Mouse (Mus musculus): ENCODE results near the gene Hacl1.

Hacl1 gene

DNA sequence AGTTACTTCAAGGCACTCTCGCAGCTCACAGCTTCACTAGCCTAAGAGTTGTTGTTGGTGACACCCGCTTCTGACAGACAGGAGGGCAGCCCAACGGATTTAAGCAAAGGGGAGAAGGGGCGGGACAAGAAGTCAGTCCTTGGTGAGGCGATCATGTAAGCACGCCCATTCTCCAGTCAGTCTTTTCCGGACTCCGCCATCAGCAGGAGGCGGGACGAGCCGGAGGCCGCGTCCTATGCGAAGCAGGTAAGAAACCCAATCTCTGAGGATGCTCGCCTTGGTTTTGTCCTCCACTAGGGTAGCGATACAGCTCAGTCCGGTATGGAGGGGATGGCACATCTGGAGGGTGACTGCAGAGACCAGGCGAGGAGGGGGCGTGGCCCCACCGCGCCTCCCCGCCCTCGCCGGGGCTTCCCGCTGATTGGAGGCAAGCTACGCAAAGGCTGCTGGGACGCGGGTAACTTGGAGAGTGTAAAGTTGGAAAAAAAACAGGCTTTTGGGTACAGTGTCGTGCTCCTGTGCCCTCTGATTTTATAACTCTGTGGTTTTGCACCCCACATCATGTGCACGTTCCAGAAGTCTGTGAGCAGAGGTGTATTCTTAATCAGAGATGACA is at the start of gene Hacl1, which contains the start of gene Btd:
Hacl1 (minus strand) TSS at position 397 of the 616 bp plus-strand sequence.
Btd (plus strand) TSS at position 139 of the 616 bp plus-strand sequence.
- peak; percentile 87 for DNase-seq

DNA sequence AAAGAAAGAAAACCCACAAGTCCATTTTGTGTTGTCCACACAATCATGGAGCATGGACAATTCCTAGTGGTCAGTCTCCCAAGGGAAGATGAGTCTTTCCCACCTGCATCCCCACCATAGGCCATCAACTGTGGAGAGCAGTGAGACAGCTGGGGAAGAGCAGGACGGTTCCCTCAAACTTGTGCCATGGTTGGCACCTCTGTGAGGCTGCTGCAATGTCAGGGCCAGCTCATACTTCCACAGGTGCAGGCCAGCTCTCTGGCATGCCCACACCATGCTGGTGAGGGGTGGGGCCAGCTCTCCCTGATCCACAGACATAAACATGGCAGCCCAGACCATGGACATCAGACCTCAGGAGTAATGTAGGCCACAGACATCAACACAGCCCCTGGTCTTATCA is 45.1 kb upstream of the Hacl1 start:
- DNase-seq: no peak

DNA sequence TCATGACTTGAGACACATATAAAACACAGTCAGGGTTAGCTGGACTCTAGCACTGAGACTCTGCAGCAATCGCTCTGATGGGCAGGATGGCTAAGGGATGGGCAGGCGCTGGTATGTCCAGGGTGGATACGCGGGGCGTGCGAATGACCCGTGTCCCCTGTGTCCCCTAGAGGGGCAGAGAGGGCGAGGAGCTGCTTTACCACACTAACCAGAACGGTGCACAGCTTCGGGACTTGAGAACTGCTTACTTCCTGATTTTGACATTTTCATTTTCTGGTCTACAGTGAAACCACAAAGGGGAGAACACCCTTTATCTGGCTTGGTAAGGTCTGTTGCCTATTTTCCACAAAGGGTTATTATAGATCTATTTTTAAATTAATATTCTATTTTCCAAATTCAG is 44.6 kb upstream of the Hacl1 start:
- DNase-seq: no peak

DNA sequence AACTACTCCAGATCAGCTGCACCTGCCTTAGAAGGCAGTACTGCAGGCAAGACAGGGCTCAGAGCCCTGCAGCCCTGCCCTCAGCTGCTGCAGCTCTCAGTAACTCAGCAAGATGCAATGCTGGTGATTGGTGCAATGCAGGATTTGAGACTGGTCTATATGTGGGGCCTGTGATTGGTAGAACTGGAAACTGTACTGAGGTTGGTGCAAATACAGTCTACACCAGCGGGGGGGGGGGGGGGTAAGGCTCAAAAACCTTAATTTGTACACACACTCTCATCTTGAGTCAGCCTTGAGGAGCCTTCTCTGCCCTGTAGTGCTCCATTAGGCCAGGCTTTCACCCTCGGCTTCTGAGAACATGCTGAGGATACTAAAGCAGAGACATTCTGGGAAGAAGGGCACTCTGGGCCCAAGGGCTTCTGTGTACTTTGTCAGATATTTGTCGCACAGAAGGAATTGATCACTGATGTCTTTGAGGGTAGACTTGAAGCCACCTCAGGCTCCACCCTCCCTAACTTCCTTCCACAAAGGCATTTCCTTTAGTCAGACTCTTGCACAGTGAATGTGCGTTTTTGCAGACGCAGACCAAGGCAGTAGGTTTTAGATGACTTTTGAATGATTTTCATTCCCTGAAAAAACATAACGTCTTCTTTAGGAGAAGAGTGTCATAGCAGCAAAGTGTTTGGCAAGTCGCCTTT is 43.4 kb upstream of the Hacl1 start:
- no peak for DNase-seq

DNA sequence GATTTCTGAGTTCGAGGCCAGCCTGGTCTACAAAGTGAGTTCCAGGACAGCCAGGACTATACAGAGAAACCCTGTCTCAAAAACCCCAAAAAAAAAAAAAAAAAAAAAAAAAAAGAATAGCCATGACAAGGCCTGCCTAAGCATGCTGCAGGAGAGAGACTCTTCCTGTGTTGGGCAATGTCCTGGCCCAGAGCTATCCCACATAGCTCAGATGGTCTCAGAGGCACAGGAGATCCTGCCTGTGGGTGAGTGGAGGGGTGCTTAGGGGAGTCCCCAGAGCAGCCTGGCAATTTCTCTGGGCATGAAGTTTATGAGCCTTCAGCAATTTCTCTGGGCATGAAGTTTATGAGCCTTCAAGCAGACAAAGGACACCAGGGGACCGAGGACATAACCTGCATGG is 42.5 kb upstream of the Hacl1 start:
- DNase-seq: no peak

DNA sequence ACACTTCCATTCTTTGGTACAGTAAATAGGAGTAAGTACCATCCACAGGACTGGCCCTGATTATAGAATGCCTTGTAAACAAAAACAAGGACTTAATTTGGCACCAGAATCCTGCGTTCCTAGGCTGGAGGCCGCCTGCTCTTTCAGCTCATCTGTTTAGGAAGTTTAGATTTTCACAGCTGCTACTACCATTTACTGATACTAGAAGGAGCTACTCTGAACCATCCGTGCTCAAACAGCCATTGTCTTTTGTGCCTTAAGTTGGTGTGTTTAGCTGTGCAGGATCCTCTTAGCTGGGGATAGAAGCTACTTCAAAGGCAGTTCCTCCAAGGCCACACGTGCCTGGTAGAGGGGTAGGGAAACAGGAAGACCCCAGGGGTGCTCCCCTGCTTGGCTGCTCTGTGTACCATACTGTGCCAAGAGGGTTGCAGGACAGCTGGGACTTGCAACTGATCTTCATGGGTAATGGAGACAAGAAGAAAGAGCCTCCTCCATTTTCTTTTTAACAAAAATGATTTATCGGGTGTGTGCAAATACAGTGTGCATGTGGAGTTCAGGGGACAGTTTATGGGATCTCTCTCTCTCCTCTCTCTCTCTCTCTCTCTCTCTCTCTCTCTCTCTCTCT is 41.0 kb upstream of the Hacl1 start:
- no peak for DNase-seq

DNA sequence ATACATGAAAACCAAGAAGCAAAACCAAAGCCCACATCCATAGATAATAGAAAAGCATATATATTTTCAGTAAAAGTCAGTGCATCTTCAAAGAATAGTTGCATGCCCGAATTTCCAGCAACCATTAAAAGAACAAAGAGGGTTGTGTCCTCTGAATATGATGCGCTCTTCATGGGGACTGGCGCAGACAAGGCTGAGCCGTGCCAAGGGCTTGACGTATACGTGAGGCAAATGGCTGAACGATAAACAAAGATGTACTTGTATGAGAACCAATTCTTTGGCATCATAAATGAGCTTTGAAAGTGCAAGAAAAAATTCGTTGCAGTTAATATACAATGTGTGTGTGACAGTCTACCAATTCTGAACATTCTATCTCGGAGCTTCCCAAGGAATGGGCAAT is 40.2 kb upstream of the Hacl1 start:
- DNase-seq: no peak

DNA sequence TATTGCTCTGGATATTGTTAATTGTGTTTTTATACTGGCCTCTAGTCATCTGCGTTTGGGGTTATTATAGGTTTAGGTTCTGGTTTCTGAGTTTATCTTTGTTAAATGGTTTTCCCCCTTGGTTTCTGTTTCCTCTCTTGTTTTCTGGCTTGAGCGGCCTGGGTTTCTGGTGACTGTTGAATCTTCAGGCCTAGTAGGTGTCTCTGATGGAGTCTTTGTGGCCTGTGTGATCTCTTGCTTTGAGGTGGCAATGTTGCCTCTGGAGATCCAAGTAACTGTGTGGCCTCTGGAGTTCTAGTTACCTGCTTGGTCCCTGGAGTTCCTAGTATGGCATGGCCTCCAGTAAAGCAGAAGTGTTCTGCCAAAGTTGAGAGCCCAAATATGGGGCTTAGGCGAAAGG is 39.6 kb upstream of the Hacl1 start:
- DNase-seq: no peak

DNA sequence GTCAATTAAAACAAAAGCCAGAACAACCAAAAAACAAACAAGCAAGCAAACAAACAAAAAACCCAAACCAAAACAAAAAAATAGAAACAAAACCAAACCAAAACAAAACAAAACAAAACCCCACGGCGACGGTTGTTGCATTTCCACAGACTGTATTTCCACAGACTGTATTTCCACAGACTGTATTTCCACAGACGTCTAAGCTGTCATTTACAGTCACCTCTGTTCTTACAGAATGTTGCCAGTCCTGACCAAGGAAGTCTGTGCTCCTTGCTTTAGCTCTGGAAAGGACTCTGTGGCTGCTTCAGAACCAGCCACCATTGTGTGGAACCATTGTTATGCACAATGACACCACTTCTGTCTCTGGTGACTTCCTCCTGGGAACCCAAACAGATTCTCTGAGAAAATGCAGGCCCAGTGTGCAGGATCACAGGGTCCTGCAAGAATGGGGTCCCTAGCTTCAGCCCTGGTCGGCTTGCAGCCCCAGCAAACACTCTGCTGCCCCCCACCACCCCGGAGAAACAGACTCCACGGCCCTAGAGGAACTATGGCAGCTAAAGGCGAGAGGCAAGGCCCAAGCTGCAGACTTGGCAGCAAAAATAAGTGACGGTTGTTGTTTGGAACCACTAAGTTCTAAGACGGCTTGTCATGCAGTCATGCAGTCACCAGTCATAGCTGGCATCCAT is 30.7 kb upstream of the Hacl1 start:
- no peak for DNase-seq

DNA sequence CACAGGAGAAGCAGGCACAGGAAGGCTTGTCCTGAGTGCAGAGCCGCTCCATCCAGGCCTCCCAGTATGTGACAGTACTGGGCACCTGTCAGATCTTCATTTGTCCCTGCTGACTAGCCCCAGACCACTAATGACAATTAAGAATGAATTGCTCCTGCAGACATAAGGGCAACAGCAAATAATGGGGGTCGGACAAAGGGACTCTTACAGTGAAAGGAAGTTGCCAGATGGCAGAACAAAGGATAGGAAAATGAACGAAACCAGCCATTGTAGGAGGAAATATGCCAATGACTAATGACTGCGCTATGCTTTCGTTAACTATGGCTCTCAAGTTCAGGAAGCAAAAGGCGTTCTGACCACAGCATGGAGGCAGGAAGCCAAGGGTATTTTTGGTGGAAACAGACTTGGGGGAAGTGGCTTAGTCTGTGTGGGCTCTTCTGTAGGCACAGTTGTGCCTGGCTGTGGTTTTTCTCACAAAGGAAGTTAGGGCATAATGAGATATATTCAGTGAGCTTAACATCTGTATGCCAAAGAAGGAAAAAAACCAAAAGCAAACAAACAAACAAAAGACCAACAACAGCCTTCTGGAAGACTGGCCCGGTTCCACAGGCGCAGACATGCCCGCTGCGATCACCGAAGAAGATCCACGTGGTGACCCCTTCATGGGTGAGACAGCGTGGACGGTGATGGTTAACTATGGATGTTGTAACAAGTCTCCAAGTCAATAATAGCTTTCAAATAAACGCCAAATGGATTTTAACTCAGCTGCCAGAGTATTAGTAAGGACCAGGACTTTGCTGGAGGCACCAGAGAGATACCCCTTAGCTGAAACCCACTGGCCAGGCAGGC is 28.8 kb upstream of the Hacl1 start:
- no peak for DNase-seq

DNA sequence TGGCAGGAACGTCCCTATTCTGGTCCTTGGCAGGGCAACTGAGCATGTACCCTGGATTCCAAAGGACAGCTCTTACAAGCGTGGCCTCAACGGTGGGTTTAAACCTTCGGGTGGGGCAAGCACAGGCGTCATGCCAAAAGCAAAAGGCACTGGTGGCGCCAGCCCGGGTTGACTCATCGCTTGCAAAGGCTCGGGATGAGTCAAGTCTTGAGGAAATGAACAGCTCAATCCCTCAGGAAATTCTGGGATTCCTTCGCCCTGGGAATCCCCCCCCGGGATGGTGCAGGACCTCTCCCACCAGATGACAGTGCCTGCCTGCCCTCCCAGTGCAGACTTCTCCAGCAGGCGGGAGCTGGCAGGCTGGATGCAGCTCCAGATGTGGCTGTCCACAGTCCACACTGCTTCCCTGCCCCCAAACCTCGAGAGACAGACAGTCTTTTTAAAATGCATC is 28.1 kb upstream of the Hacl1 start:
- peak; percentile 80 for DNase-seq

DNA sequence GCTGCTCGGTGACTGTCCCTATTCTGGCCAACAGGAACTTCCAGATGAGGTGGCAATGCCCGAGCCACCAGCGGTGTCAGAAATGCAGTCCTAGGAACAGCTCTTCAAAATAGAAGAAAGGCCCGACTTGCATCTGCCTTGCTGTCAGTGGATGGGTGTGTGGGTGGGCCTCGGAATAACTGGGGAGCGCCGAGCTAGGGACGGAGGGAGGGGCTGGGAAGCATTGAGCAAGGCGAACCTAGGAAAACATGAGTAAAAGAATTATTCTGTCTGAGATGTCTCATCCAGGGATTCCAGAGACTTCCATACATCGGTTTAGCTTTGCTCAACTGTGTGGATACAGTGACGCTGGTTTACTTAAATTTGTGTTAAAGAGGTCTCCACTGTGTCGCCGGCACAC is 27.2 kb upstream of the Hacl1 start:
- DNase-seq: peak; percentile 50

DNA sequence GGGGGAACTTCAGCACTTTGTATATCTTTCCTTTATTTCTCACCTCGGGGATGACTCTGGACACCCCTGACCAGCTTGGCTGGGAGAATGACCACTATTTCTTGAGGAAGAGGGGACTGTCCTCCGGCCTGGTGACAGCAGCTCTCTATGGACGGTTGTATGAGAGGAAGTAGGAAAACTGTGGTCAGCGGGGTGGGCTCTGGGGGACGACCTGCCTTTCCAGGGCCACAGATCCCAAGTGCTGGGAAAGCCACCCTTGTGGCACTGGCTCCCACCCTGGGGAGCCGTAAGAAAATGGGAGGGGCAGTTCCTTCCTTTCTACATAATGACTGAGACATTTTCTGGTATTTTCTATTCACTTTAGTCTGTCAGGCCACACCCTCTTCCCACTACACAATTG is 26.7 kb upstream of the Hacl1 start:
- no peak for DNase-seq

DNA sequence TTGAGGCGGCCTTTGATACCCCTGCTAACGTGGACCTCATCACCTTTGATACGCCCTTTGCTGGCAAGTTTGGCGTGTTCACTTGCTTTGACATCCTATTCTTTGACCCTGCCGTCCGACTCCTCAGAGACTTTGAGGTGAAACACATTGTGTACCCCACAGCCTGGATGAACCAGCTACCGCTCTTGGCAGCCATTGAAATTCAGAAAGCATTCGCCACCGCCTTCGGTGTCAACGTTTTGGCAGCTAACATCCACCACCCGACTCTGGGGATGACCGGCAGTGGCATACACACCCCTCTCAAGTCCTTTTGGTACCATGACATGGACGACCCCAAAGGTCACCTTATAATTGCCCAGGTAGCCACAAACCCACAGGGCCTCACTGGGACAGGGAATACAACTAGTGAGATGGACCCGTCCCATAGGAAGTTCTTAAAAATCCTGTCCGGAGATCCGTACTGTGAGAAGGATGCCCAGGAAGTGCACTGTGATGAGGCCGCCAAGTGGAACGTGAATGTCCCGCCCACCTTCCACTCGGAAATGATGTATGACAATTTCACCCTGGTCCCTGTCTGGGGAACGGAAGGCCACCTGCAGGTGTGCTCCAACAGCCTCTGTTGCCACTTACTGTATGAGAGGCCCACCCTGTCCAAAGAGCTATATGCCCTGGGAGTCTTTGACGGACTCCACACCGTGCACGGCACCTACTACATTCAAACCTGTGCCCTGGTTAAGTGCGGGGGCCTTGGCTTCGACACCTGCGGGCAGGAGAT is 26.0 kb upstream of the Hacl1 start:
- DNase-seq: no peak

DNA sequence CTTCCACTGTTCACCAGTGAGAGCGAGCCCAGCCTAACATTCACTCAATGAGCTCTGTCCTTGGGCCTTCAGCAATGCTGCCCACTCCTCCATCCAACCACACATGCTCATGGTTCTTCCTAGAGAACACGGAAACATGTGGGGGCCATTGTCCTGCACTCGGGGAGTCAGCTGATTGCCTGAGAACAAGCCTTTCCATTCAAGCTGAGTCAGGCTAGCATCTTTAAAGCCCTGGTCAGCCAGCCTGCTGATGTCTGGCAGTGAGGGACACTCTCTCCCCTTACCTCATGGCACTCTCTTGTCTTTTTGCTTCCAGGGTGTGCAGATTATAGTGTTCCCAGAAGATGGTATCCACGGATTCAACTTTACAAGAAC is 24.5 kb upstream of the Hacl1 start:
- DNase-seq: no peak

DNA sequence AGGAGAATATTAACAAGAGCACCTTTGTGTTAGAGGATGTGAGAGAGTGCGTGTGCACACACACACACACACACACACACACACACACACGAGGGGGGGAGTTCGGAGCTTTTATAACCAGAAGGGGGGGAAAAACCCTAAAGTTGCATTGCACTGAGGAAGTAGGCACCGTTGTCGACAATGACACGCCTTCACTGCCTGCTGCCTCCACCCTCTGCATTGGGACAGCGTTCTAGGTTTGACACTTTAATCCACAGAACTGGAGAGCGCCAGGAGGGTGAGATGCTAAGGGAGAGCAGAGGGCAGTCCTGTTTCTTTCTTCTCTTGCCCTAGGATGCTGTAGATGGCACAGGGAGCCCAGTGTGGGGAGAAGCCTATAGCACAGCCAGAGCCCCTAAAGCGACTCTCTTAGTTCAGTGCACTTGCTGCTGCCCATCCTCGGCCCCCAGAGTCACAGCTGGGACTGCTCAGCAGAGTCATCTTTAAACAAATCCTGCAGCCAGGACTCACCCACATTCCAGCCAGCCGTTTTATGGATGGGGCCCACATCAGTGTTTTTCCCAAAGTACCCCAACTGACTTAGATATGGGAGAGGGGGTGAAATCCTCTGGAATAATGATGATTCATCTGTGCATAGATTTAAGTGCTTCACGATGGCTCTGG is 23.9 kb upstream of the Hacl1 start:
- DNase-seq: no peak

DNA sequence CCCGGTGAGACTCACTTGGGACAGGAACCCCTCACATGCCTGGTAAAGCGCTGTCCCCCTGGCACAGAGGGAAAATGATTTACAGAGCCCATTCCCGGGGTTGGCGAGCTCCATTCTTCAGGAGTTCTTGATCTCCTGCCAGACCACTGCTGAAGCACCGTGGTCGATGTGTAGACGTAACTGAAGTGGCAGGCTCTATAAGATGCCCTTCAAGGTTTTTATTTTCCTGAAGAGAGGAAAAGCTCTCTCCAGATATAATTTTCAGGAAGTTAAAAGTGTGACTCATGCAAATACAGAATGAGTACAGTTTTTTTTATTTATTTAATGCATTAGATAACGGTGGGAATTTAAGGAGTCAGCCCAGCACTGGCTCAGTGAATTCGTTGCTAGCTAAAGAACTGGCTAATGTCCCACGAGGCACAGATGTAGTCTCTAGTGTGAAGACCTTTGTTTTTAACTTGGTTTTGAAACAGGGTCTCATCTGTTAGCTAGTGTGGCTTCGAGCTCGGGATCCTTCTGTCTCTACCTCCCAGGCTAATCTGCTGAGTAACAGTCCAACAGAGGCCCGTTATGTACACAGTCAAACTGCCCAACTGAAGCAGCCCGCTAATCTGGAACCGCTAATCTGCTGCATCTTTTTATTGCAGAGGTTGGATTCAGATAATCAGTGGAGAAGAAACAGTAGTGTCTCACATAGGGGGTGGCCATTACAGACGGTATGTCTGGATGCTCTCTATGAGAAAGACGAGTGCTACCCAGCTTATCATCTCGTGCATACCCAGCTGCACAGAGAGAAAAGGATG is 23.2 kb upstream of the Hacl1 start:
- no peak for DNase-seq

DNA sequence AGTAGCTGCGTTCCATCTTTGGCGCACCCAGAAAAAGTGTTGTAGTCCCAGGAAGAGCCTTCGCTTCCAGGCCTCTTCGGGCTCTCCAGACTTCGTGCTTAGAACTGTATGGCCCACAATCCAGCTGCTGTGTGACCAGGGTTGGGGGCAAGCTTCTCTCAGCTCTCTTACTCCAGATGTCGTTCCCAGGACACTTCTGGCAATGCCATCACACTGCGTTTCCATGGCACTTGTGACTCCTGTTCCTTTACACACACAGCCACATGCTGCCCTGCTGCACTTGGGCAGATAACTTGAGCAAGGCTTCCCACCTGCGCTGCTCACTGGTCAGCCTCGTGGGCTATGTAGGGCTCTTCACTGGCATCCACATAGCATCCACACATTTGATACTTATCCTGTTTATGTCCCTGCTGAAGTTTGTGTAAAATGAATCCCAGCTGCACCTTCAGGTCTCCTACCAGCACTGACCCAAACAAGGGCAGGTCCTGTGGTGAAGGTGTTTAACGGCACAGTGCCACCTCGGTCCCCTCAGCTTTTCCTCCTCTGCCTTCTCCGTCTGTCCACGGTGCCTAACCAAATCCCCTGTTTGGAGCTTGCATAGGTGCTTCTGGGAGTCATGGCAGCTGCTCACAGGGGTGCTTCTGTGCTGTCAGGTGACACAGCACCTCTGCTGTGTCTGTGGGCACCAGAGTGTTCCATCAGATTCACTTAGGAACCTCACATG is 22.5 kb upstream of the Hacl1 start:
- DNase-seq: no peak

DNA sequence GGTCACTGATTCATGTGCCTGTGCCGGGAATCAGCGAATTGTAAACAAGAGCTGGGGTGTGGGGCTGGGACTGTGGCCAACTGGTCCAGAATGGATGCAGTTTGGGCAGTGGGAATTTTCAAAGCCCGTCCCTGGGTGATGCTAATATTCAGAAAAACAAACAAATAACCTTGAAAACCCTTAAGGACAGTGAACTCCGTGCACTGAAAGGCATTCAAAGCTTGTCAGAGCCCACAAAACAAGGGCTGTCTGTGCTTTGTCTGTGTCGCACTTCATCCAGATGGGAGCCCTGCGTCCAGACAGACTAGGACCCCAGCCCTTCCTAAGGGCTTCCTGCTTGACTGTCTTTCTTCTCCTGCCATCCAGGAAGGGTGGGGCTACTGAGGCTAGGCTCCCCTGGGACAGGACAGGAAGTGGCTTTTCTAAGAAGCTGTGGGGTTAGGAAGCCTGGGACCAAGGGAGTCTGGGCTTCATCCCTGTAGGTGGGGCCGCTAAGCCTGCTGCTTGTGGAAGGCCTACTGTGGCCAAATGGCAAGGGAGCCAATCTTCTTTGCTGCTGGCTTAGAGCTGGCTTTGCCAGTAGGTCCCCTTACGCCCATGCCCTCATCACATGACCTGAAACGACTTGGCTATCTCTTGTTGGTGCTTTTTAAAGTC is 21.6 kb upstream of the Hacl1 start:
- no peak for DNase-seq

All from right cerebral cortex, postnatal 25 days (tissue).